Mouse (Mus musculus): ENCODE measurements around the gene Nudt7.

DNA sequence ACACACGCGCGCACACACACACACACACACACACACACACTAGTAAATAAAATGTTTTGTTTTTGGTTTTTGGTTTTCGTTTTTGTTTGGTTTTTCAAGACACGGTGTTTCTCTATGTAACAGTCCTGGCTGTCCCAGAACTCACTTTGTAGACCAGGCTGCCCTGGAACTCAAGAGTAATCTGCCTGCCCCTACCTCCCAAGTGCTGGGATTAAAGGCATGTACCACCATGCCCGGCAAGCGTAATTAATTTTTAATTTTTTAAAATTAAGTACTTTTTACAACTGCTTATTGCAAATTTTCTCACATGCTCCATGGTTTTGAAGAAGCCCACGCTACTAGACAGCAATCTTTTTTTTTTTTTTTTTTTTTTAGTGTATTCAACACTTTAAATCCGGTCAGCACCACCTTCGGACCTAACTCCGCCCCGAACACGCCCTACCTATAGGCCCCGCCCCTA is 277 bp upstream of the Nudt7 start:
- TF ChIP-seq CTCF (IDR thresholded peaks at IDR 0.05; ENCODE audit: control insufficient read depth, insufficient read depth, insufficient replicate concordance, low read depth, low read length) (no peak), POLR2A (IDR thresholded peaks at IDR 0.05; ENCODE audit: control insufficient read depth, low read depth, low read length) (no peak)
